21 mouse cellular contexts compared by ENCODE assay signal in genomic region chr12:40767258-40767816, GRCm38 (mm10).
DNase-seq lines count a peak whose midpoint lies in the region; ATAC-seq and TF ChIP-seq lines count a peak whose summit lies in the region.
"Had no signal": no experiment of that assay in that cellular context is flagged by ENCODE, and none has a peak within 500 bp of the region (broad histone marks: within the 10 kb centered on the region; RNA-seq: fewer than 3 reads in every experiment).

No protein-coding gene starts in this region.

- no peak for TF ChIP-seq POLR2A in brain, embryonic 14.5 days (IDR thresholded peaks at IDR 0.05; ENCODE audit: borderline replicate concordance, extremely low read depth, insufficient read depth, insufficient read length, poor library complexity, severe bottlenecking)

- no peak for DNase-seq in lung, postnatal 25 days (ENCODE audit: low spot score)
- peak; percentile 59 for DNase-seq in brain, embryonic 14.5 days (ENCODE audit: low read depth)
- no peak for DNase-seq in adrenal gland, postnatal 25 days
- no peak for DNase-seq in ovary, postnatal 10 days (ENCODE audit: low spot score)
- DNase-seq: adrenal gland, adult 8-10 months; cerebellum, adult 9-10 months; gastrocnemius, postnatal 10 days; heart, postnatal 4 days; kidney, adult 2 months; kidney, postnatal 10 days; liver, postnatal 0 days; lung, postnatal 36 days; spleen, adult 18-20 months had no signal

- TF ChIP-seq CTCF in brain, embryonic 14.5 days (IDR thresholded peaks at IDR 0.05; ENCODE audit: borderline replicate concordance, extremely low read depth, insufficient read depth, insufficient read length): no peak

- H3K9ac ChIP-seq in lung, embryonic 16.5 days (ENCODE audit: low read length): no peak overlapping the region
- no peak overlapping the region for H3K9ac ChIP-seq in forebrain, embryonic 12.5 days
- no peak overlapping the region for H3K9ac ChIP-seq in hindbrain, embryonic 13.5 days
- H3K9ac ChIP-seq: embryonic facial prominence, embryonic 15.5 days; limb, embryonic 12.5 days; liver, postnatal 0 days had no signal

- no peak overlapping the region for H3K4me2 ChIP-seq in lung, embryonic 16.5 days (ENCODE audit: low read depth, low read length)
- no peak overlapping the region for H3K4me2 ChIP-seq in forebrain, embryonic 12.5 days
- H3K4me2 ChIP-seq in hindbrain, embryonic 13.5 days: no peak overlapping the region
- H3K4me2 ChIP-seq: embryonic facial prominence, embryonic 15.5 days; limb, embryonic 12.5 days; liver, embryonic 11.5 days had no signal

- H3K4me1 ChIP-seq in lung, embryonic 16.5 days (replicated peaks; ENCODE audit: control insufficient read depth, insufficient read depth, low read length): no peaks in the 10 kb centered on the region
- no peaks in the 10 kb centered on the region for H3K4me1 ChIP-seq in forebrain, embryonic 12.5 days
- no peaks in the 10 kb centered on the region for H3K4me1 ChIP-seq in hindbrain, embryonic 13.5 days (replicated peaks)
- H3K4me1 ChIP-seq: embryonic facial prominence, embryonic 15.5 days; heart, embryonic 10.5 days; megakaryocyte, embryonic 14.5 days had no signal

- 78% methylated on average over 8 of the region's 8 CpGs for WGBS in lung, embryonic 16.5 days
- 46% methylated on average over 8 of the region's 8 CpGs for WGBS in forebrain, embryonic 12.5 days
- 56% methylated on average over 8 of the region's 8 CpGs for WGBS in hindbrain, embryonic 13.5 days

- no peak overlapping the region for H3K27ac ChIP-seq in lung, embryonic 16.5 days (ENCODE audit: low read length)
- no peak overlapping the region for H3K27ac ChIP-seq in forebrain, embryonic 12.5 days
- H3K27ac ChIP-seq in hindbrain, embryonic 13.5 days: no peak overlapping the region
- H3K27ac ChIP-seq: embryonic facial prominence, embryonic 15.5 days; heart, embryonic 10.5 days; limb, embryonic 12.5 days had no signal

- H3K4me3 ChIP-seq in lung, embryonic 16.5 days (ENCODE audit: low read length): no peak overlapping the region
- no peak overlapping the region for H3K4me3 ChIP-seq in forebrain, embryonic 12.5 days (replicated peaks)
- no peak overlapping the region for H3K4me3 ChIP-seq in hindbrain, embryonic 13.5 days
- H3K4me3 ChIP-seq: embryonic facial prominence, embryonic 15.5 days; heart, embryonic 10.5 days; limb, embryonic 12.5 days; megakaryocyte, embryonic 14.5 days had no signal

- ATAC-seq in lung, embryonic 16.5 days (ENCODE audit: low read depth): peak; percentile 23; the same call in 1 of the 2 replicates
- 0 out of 2 replicates have a peak, but pooled peaks have one; percentile 33 for ATAC-seq in forebrain, embryonic 12.5 days (ENCODE audit: low FRiP score)
- 0 out of 2 replicates have a peak, but pooled peaks have one; percentile 13 for ATAC-seq in hindbrain, embryonic 13.5 days (ENCODE audit: low FRiP score)
- ATAC-seq: liver, postnatal 0 days had no signal

- no peaks in the 10 kb centered on the region for H3K27me3 ChIP-seq in lung, embryonic 16.5 days (ENCODE audit: control insufficient read depth, insufficient read depth, low read depth, low read length)
- H3K27me3 ChIP-seq in forebrain, embryonic 12.5 days: no peaks in the 10 kb centered on the region
- no peaks in the 10 kb centered on the region for H3K27me3 ChIP-seq in hindbrain, embryonic 13.5 days
- H3K27me3 ChIP-seq: embryonic facial prominence, embryonic 15.5 days; limb, embryonic 12.5 days; megakaryocyte, embryonic 14.5 days had no signal

- H3K9me3 ChIP-seq in lung, embryonic 16.5 days (ENCODE audit: control insufficient read depth, low read length): no peaks in the 10 kb centered on the region
- no peaks in the 10 kb centered on the region for H3K9me3 ChIP-seq in forebrain, embryonic 12.5 days
- no peaks in the 10 kb centered on the region for H3K9me3 ChIP-seq in hindbrain, embryonic 13.5 days
- H3K9me3 ChIP-seq: embryonic facial prominence, embryonic 15.5 days; heart, embryonic 10.5 days; limb, embryonic 12.5 days; megakaryocyte, embryonic 14.5 days had no signal

- H3K36me3 ChIP-seq in lung, embryonic 16.5 days (ENCODE audit: control insufficient read depth, insufficient read depth, low read length): no peaks in the 10 kb centered on the region
- H3K36me3 ChIP-seq in forebrain, embryonic 12.5 days (replicated peaks): no peaks in the 10 kb centered on the region
- peaks cover 22% of the 10 kb centered on the region for H3K36me3 ChIP-seq in hindbrain, embryonic 13.5 days
- H3K36me3 ChIP-seq: embryonic facial prominence, embryonic 15.5 days; heart, embryonic 10.5 days; limb, embryonic 12.5 days had no signal
